Mouse (Mus musculus) layer of hippocampus, adult 9-10 months (tissue): ENCODE measurements at regions not wholly inside any gene's neighbourhood (a gene's known extent, or its start where the extent isn't known, plus 50 kb on each side); places are given as distances from the start of the nearest gene placed in this dataset.

Experiments
- DNase-seq: peaks from one replicate; pipeline ENCODE4 v3.0.0; 2022; ENCODE audit warnings: low spot score

DNA sequence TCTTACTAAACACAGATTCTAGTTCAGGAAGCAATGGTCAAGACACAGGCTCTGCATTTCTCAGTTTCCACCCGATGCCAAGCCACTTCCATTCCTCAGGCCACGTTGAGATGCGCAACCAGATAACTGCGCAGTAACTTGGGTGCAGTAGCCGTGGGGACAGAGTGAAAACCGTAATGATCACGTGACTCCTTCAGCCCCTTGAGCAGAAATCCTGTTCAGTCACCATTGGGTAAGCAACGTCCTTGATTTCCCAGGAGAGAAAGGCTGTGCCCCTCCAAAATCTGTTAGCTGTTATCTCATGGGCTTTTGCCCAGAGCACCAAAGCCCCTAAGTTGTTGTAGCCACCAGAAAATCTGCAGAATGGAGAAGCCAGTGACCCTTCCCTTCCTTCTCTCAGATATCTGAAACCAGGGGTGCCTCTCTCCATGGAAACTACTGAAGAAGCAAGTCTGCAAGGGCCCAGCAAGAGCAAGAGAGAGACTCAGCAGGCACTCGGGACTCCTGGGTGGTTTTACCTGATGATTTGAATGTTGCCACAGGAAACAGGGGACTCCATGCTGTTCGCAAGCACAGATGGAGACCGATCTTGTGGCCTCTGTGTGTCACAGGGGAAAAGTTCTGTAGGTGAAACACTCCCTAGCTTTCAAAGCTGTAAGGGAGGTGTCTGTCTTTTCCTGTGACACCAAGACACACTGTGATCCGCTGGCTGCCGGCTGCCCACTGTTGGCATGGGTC lies 126.7 kb downstream of the Lmo4 start:
- no peak for DNase-seq

DNA sequence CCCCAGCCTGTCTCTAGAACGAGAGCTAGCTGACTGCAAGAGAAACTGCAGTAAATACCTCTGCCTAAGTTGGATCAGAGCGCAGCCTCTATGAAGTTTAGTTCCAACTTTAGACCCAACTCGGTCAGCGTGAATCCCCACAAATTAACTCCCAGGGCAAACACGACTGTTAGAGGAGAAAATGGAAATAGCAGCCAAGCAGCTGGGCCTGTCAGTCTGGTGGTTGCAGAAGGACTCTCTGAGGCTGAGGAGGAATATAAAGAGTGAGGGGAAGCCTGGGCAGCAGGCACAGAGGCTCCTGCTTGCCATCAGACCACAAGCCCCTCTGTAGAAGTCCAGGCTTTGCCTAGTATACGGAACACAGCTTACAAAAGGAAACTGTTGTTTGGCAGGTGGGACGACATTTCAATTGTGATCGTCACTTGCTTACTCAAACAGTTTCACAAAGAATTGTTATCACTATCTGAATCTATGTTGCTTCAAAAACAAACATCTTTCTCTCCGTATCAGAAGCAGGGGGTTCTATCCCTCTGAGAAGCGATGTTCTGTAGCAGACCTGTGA lies 135.0 kb downstream of the Lmo4 start:
- no peak for DNase-seq

DNA sequence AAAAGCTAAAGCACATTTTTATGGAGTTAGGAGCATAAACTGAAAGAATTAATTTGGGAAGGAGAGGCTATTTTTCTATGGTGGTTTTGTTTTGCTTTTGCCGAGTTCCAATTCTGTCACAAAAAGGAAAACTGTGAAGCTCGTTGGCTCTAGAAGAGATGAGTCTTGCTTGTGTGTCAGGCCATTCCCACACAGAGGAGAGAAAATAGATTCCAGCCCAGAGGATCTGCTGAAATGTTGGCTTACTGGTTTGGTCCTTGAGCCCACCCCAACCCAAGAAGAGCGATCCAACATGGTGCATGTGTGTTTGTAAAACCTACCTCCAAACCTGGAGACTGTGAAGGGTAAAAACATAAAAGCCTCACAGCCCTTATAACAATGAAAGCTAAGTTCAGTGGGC lies 138.0 kb downstream of the Lmo4 start:
- no peak for DNase-seq

DNA sequence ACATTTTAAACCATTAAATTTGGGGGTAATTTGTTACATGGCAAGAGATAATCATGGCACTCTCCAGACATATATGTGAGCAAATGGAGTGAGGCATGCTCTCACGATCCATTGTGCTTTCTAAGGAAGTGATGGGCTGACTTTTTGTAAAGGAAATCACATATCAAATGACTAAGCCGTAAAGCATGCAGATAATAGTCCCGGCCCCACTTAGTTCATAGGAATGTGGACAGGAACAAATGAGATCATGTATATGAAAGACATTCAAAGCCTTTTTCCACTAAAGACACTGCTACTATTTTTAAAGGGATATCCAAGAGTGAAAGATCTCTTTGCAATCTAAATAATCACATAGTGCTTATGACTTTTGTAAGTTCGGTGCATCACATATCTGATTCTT lies 146.9 kb downstream of the Lmo4 start:
- DNase-seq: no peak

DNA sequence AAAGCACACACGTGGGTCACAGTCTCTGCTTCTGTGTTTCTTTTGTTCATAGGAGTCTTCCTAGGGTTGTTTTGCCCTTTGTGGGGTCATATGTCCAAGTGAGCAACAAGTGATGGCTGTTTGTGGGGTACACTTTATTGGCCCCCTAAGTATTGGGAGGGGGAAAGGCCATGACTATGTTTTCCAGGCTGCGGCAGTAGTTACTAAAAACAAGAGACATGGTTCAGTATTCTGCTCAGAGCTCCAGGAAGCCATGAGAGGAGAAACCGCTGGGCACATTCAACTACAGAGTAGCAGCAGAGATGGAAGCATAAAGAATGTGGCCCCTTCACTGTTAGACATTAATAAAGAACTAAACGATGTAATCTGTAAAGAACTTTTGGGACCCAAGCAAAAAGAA lies 154.7 kb downstream of the Lmo4 start:
- no peak for DNase-seq

DNA sequence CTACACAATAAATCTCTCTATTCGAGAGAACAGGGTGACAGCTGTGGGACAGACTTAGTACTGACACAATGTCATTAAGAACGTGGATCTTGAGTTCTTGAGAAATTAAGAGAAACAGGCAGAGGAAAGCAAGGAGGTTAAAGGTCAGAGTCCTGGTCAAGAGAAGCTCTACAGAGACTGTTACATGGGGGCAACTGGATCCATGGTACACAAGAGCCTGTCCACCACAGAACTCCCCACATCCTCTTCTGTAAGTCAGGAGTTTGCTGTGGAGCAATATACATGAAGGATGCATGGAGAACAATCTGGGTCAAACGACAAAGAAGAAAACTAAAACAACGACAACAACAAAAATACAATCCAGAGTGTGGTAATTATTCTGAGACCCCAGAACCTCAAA lies 155.8 kb downstream of the Lmo4 start:
- DNase-seq: no peak

DNA sequence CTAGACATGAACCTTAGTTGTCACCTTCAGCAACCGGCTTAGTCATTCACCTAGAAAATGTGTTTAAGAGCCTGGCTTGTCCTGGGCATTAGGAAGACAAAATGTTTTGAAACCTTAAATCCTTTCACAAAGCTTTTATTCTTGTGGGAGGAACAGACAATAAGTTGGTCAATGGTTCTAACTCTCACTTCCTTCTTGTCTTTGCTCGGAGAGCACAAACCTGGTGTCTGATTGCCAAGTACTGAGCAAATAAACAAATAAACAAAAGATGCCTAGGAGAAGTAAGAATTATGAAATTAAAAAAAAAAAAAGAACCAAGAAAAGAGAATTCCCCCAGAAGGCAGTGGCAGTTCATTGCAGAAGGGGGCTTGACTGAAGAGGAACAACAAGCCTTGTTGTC lies 160.7 kb downstream of the Lmo4 start:
- DNase-seq: no peak

DNA sequence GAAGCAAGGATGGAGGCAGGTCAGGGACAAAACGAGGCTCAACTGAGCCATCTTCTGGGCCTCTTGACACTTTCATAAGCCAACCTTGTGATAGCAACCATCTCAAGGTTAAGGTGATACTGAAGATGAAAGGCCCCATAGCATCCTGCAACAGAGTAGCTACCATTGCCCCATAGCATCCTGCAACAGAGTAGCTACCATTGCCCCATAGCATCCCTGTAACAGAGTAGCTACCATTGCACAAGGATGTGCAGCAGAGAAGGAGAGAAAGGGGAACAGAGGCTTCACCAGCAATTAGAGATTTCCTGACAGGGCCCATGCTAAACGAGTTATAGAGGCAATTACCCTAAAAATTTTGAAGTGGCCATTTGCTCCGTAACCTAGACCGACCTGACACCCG lies 163.2 kb downstream of the Lmo4 start:
- DNase-seq: no peak

DNA sequence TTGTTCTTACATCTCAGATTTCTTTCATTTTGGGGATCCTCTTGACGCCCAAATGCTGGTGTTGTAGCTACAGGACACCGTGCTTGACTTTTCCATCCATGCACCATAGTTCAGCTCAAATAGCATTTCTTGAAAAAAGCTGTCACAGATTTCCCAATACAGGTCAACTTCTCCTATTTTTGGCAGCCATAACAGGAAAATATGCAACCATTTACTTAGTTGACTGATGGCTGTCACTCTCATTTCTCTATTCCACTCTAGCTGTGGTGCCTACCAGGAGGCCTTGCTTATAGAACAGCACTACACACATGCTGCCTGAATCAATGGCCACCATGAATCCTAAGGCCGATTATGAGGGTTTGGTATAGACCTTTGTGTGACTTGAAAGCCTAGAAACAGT lies 165.5 kb downstream of the Lmo4 start:
- no peak for DNase-seq

DNA sequence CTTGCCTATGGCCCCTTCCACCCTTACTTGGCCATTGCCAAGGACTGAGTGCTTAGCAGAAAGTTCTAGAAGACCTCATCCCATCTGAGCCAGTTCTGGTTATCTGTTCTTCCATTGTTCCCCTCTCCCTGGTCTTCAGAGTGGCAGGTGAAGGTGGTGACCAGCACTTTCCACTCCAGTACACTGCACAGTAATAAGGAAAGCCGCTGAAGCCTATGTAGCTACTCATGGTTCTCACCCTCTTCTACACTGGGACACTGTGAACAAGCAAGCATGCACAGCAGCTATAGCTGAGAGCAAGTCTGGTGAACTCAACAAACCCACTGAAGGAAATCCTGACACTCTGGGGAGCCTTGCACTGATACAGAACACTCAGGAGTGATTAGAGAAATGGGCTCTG lies 175.4 kb downstream of the Lmo4 start:
- no peak for DNase-seq

DNA sequence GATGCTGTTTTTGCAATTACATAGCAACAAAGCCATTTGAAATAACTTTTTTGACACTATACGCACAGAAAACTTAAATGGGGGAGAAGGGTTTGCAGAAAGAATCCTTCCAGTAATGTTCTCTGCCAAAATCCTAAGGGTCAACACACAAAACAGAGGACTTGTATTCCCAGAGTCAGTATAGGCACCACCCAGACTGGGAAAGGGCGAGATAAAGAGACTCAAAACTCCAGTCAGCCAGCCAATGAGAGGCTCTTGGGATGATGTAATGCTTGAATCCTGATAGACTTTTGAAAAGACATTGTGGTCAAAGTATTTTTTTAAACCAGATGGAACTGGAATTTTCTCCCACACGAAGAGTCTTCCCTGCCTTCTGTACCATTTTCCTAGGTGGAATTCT lies 175.9 kb downstream of the Lmo4 start:
- no peak for DNase-seq

DNA sequence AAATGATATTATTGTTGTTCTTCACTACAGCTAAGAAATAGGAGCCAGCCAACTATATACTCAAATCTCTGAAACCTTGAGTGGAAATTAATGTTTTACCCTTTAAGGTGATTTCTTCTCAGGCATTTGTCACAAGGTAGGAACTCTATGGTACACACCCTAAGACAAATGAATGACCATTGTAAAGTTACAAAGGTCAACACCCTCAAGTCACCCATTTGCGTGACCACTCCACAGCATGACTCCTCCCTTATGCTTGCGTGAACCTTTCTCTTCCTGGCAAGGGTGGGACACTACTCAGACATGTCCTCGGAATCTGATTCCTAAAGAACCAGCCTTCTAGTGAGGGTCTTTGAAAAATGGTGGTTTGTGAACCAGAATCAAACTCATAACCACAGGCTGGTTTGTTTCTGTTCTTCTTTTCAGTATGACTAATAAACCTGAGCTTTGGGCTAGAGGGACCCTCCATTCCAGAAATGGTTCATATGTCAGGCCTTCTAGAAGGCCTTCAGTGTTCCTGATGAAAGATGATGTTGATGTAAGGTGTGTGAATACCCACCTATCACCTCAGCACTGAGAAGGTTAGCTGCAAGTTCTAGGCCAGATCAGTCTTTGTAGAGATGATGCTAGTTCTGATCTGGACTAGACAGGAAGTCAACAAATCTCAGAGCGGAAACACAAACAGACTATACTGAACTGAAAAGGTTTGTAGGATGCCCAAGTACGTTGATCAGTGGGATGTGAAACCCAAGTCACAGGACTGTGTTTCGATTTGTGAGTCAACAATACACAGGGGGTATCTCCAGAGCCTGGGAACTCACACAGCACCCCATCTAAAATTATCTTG lies 177.7 kb downstream of the Lmo4 start:
- DNase-seq: no peak

DNA sequence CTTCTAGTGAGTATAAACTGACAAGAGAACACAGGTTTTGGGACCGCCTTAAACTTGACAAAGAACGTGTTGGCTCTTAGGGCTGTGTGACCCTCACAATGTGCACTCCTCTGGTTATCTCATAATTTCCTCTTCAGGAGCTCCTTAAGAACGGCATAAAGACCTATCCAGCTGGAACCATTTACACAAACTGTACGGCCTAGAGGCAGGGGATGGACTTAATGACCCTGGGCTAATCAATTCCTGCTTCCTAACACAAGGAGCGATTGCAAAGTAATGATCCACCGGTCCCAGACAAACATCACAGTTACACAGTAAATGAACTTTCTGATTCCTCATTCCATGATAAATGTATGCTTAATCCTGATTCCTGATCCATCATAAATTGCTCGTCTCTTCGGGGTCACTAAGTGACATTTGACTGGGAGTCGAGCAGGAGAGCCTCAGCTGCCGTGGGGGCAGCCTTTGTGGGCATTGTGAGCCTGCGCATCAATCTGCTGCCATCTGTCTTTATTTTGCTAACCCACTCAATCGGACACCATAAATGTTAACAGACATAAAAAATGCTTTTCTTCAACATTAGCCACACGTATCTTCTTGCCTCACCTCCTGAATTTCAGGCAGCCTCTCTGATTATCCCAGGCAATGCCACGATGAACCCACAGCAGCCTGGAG lies 179.4 kb downstream of the Lmo4 start:
- DNase-seq: no peak

DNA sequence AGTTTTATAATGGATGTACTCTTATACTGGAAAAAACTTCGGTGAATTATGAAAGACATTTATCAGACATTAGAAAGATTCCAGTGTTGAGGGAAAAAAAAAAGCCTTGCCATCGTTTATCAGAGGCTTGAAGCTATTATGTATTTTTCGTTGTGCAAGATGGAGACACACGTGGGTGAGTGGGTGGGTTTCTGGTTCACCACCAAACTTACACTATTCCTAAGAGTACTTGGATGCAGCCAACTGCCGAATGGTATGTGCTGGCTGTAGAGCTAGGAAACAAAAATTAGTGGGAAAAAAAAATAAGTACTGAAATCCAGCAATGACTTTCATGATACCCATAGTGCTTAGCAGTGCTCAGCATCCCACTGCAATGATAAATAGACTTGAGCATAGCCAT lies 180.8 kb downstream of the Lmo4 start:
- no peak for DNase-seq

DNA sequence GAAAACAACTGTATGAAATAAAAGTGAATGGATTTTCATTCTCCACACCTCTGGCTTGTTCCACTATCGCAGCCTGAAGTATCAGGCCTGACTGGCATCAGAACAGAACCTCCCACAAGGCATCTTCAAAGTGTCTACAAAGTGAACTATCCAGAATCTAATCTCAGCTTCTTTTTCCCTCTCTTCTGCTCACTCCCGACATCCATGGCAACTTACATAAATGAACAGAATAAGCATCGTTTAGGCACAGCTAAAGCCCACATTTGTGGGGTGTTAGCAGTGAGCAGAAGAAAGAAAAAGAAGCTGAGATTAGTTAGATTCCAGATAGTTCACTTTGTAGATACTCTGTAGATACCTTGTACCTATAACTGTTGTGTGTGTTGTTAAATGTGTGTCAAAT lies 182.0 kb downstream of the Lmo4 start:
- DNase-seq: no peak

DNA sequence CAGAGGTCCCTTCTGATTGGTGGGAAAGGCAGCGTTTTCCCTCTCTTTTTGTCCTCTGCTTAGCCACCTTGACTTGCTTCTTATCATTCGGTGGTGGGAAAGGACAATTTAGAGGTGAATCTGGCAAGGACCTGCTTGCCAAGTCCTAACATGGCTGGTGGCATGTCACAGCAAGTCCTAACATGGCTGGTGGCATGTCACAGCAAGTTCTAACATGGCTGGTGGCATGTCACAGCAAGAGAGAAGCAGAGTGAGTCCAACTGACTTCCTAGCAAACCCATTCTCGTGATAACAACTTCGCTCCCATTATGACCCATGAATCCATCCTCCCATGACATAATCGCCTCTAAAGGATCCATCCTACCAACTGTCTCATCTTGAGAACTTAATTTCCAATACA lies 183.1 kb downstream of the Lmo4 start:
- no peak for DNase-seq

DNA sequence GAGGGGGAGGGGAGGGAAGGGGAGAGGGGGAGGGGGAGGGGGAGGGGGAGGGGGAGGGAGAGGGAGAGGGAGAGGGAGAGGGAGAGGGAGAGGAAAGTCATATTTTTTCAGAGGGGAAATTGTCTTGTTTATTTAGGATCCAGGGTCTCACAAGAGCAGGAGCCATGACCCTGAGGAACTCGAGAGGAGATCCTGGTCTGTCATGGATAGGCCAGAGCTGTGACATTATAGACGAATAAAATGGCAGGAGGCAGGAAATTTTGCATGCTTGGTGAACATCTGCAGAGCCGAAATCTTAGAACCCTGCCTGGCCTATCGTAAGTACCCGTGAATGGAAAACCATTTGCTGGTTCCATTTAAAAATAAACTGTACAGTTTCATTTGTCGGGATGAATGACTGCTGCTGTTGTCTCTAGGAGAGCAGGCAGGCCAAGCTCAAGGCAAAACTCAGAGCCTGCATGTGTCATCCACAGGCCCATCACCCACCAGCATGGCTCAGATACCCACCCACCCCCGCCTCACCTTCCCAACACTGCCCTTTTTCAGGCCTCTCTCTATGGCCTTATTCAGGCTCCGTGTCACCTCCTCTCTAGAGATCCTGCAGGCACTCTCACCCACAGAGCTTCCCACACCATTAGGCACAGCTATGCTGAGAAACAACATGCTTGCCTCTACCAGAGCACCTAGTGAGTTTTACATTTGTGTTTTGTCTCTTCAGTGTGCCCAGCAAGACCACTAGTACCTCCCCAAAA lies 184.7 kb downstream of the Lmo4 start:
- DNase-seq: no peak

DNA sequence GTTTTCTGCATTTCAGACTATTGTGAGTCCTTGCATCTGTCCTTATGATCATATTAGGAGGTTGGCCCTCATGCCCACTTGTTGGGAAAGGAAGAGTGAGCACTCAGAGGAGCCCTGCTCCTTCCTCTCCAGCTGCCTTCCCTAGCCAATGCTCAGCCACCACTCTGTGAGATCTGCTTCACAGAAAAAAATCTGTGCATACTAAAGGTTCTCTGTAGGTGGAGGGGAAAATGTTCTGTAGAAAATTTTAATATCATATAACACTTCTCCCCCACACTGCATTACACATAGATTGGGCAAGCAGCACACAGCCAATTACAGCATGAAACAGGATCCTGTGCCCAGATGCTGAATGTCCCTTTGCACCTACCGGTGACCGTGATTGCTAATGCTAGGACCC lies 185.7 kb downstream of the Lmo4 start:
- DNase-seq: no peak

DNA sequence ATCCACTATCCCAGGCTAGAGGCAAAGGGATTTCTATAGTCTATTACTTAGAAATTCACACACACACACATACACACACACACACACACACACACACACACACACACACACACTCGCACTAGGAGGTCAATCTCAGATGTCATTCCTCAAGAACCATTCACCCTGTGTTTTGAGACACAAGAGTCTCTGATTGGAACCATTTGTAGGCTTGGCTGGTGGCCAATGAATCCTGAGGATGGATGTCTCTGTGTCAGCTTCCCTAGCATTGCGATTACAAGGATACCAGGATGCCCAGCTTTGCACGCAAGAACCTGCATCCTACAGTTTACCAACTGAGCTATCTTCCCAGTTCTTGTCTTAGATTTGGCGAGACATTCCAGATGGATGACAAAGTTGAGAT lies 186.5 kb downstream of the Lmo4 start:
- no peak for DNase-seq

DNA sequence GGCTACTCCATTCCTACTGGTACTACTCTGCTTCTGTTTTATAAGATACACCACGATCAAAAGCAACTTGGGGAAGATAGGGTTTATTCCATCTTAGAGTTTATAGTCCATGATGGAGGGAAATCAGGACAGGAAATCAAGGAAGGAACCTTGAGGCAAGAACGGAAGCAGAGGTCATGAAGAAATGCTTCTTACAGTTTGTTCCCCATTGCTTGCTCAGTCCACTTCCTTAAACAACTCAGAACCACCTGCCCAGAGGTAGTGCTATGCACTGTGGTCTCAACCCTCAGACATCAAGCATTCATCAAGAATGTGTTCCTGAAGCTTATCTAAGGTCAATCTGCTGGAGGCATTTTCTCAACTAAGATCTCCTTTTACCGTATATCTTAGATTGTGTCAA lies 189.8 kb downstream of the Lmo4 start:
- no peak for DNase-seq

DNA sequence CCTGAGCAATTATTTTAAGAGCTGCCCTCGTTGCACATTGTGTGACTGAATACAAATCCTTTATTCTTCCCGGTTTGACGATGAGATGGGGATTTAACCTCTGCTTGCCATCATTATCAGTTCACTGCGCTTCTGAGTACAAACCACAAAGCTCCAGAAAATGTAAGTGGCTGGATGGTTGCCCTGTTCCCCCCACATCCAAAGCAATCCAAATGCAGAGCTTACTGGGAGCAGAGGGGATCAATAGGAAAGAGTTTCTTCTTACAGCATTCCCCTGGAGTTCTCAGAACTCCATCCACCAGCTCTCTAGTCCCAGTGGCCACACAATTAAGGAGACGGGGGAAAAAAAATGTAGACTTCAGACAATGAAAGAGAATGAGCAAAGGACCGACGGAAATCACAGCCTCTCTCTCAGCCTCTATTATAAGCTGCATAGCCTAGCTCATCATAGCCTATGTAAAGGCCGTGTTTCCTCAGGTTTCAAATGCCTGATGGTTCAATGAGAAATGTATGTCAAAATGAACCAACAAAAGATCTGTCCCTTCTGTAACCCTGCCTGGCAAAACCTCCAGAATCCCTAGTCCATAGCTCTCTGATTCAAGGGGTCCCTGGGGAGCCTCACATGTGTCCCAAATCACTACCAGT lies 191.4 kb downstream of the Lmo4 start:
- no peak for DNase-seq

DNA sequence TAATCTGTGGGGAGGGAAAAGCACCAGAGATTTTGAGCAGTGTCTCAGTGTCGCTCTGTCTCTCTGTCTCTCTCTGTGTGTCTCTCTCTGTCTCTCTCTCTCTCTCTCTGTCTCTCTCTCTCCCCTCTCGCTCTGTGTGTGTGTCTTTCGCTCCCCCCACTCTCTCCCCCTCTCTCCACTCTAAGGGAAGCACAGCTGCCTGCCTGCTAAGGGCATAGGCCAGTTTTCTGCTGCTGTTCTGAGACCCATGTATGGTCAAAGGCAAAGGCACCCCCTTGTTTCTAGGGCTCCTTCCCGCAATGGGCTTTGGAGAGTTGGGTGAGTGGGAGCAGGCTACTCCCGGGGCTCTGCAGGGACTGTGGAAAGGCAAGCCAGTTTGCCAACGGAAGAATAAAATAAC lies 192.2 kb downstream of the Lmo4 start:
- DNase-seq: no peak
